Mouse (Mus musculus) hindbrain, embryonic 14.5 days (tissue): ENCODE results near the gene Zfp949. TPM values are rescaled to one million over a fixed set of nuclear protein-coding genes. Genes with fewer than 3 reads are reported as not detected.

Experiments
- ATAC-seq: fragments of 200-750 bp; cut with Nextera tagmentation; 2 replicates; pipeline ENCODE4 v1.8.0; 2017; ENCODE audit warnings: moderate number of reproducible peaks, mild to moderate bottlenecking, moderate TSS enrichment, moderate library complexity; ENCODE audit not compliant: low FRiP score
- DNase-seq: peaks from one replicate; pipeline ENCODE4 v3.0.0-alpha.2; 2015; ENCODE audit warnings: low spot score
- H3K27ac ChIP-seq: fragments of 300-500 bp; sonication (generic); 2 replicates; pipeline ENCODE4 v1.5.1; 2014; ENCODE audit warnings: mild to moderate bottlenecking, moderate library complexity
- H3K27me3 ChIP-seq: fragments of 300-500 bp; sonication (generic); 2 replicates; pipeline ENCODE4 v1.6.1; 2014; ENCODE audit warnings: mild to moderate bottlenecking, low read length, mixed read lengths; ENCODE audit not compliant: control insufficient read depth, insufficient read depth
- H3K36me3 ChIP-seq: fragments of 300-500 bp; sonication (generic); replicated peaks from 2 replicates; pipeline ENCODE4 v1.6.1; 2014; ENCODE audit not compliant: control insufficient read depth, insufficient read depth
- H3K4me1 ChIP-seq: fragments of 300-500 bp; sonication (generic); replicated peaks from 2 replicates; pipeline ENCODE4 v1.6.1; 2014; ENCODE audit warnings: antibody characterized with exemption, low read length, mixed read lengths; ENCODE audit not compliant: control insufficient read depth, insufficient read depth
- H3K4me2 ChIP-seq: fragments of 300-500 bp; sonication (generic); replicated peaks from 2 replicates; pipeline ENCODE4 v1.6.1; 2014; ENCODE audit warnings: mild to moderate bottlenecking, moderate library complexity
- H3K4me3 ChIP-seq: fragments of 300-500 bp; sonication (generic); replicated peaks from 2 replicates; pipeline ENCODE4 v1.5.1; 2014; ENCODE audit warnings: mild to moderate bottlenecking, low read length
- H3K9ac ChIP-seq: fragments of 300-500 bp; sonication (generic); 2 replicates; pipeline ENCODE4 v1.6.1; 2014
- H3K9me3 ChIP-seq: fragments of 300-500 bp; sonication (generic); 2 replicates; pipeline ENCODE4 v1.6.1; 2016; ENCODE audit warnings: low read length; ENCODE audit not compliant: control insufficient read depth
- WGBS: fragments of 180-500 bp; shearing (Covaris S2); extraction: QIAGEN DNeasy Blood & Tissue Kit; methylation state at CpG from one replicate; pipeline ENCODE4 v1.1.7; 2014; 5-methylcytosine and 5-hydroxymethylcytosine counted together
- polyA plus RNA-seq: library from polyadenylated mRNA; unstranded; fragments of >200 nt; fragmentation: Nextera tagmentation; extraction: Ambion mirVana; gene quantifications from 2 replicates; pipeline ENCODE4 v1.2.1, GENCODE M21; 2014

Gene Zfp949
- polyA plus RNA-seq, 1 experiment from 2014 or later: 16.9 TPM

DNA sequence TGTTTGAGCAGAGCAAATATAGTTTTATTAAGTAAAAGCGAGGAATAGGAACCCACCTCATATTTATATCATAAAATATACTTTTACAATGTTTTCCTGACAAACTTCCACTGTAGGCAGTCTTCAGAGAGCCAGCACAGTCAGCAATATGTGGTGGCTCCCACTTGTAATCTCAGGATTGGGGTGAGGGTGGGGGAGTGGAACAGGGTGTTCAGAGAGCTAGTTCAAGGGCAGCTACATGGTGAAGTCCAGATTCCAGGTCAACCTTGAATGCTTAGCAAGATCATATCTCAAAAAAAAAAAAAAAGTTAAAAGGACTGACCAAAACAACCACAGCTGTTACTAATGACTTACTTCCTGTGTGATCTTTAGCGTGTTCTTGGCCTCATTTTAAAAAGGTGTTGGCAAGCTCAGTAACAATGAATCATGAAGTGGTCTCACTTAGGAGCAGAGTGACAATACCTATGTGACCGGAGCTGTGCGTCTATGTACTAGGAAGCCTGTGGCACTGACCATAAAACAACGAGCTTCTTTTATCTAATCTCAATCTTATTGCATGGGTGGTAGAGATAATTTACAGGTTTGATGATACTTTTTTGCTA, 17.7 kb upstream of the Zfp949 start:
- WGBS: 89% methylated on average over 5 of the region's 5 CpGs
- Histone ChIP-seq H3K4me2 (no peak overlapping the region), H3K4me1 (no peaks in the 10 kb centered on the region), H3K27me3 (no peaks in the 10 kb centered on the region), H3K9me3 (no peaks in the 10 kb centered on the region), H3K4me3 (no peak overlapping the region), H3K9ac (no peak overlapping the region), H3K36me3 (no peaks in the 10 kb centered on the region), H3K27ac (no peak overlapping the region)
- ATAC-seq (no peak), DNase-seq (no peak)

DNA sequence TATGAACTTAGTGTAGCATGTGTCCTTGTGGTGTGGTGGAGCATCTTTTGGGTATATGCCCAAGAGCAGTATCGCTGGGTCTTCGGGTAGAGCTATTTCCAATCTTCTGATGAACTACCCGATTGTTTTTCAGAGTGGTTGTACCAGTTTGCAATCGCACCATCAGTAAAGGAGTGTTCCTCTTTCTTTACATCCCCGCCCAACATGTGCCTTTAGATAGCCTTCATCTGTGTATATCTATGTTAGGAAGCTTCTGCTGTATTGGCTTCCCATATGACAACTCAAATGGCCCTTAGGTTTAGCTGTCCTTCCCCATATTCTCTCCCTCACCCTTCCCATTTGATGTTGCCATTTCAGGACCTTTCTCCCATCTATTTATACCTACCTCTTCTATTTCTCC, 13.7 kb upstream of the Zfp949 start:
- no peak overlapping the region for H3K9ac ChIP-seq
- 93% methylated on average over 5 of the region's 5 CpGs for WGBS

DNA sequence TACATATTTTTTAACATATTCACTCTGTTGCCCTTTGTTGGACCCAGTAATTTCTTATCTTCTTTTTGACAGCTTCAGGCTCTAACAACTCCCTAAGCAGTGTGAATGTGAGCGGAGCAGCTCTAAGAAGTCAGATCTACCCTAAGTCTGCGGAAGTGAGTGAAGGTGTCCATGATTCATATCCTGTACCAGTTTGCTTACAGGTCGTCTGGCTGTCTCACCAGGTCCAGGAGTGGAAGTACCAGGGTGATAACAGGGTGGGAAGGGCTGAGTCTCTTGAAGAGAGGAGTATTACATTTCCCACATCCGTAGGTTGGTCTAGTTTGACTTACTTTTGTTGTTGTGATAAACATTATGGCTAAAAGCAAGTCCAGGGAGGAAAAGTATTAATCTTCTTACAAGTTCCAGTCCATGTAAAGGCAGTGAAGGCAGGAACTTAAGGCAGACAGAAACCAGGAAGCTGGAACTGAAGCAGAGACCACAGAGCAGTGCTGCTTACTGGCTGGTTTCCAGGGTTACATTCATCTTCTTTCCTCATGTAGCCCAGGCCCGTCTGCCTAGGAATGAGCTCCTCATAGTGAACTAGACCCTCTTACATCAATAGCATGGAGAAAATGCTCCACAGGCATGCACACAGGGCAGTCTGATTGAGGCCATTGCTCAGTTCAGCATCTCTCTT, 8.1 kb upstream of the Zfp949 start:
- H3K4me1 ChIP-seq: no peaks in the 10 kb centered on the region
- no peak overlapping the region for H3K4me3 ChIP-seq
- no peak overlapping the region for H3K27ac ChIP-seq
- H3K4me2 ChIP-seq: no peak overlapping the region
- H3K9me3 ChIP-seq: no peaks in the 10 kb centered on the region
- DNase-seq (no peak), ATAC-seq (no peak)
- H3K9ac ChIP-seq: no peak overlapping the region
- H3K27me3 ChIP-seq: no peaks in the 10 kb centered on the region
- 75% methylated on average over 5 of the region's 5 CpGs for WGBS
- no peaks in the 10 kb centered on the region for H3K36me3 ChIP-seq

More for the DNA sequence above, 13.7 kb upstream of the Zfp949 start:
- no peak overlapping the region for H3K4me2 ChIP-seq
- H3K36me3 ChIP-seq: no peaks in the 10 kb centered on the region
- DNase-seq (no peak), ATAC-seq (no peak)
- no peak overlapping the region for H3K4me3 ChIP-seq
- H3K27me3 ChIP-seq: no peaks in the 10 kb centered on the region
- H3K9me3 ChIP-seq: no peaks in the 10 kb centered on the region
- no peak overlapping the region for H3K27ac ChIP-seq
- no peaks in the 10 kb centered on the region for H3K4me1 ChIP-seq

- DNase-seq (peak; percentile 72), ATAC-seq (peak; percentile 22; the same call in 1 of the 2 replicates)
- 24% methylated on average over 2 of the region's 2 CpGs for WGBS
- Histone ChIP-seq H3K4me3 (no peak overlapping the region), H3K9ac (no peak overlapping the region), H3K27me3 (no peaks in the 10 kb centered on the region), H3K36me3 (no peaks in the 10 kb centered on the region), H3K27ac (no peak overlapping the region), H3K9me3 (no peaks in the 10 kb centered on the region), H3K4me2 (no peak overlapping the region), H3K4me1 (no peaks in the 10 kb centered on the region)
Measured at GRCm38 (mm10) chr9:88542816-88543215, 5.0 kb upstream of the Zfp949 start.

- H3K27me3 ChIP-seq: no peaks in the 10 kb centered on the region
- H3K9ac ChIP-seq: no peak overlapping the region
- no peak overlapping the region for H3K4me3 ChIP-seq
- H3K4me2 ChIP-seq: no peak overlapping the region
- ATAC-seq (no peak), DNase-seq (peak; percentile 69)
- 29% methylated on average over 3 of the region's 3 CpGs for WGBS
- H3K27ac ChIP-seq: no peak overlapping the region
- peaks cover 16% of the 10 kb centered on the region for H3K4me1 ChIP-seq
- no peaks in the 10 kb centered on the region for H3K9me3 ChIP-seq
- H3K36me3 ChIP-seq: no peaks in the 10 kb centered on the region
Measured at GRCm38 (mm10) chr9:88545534-88545933, 2.3 kb upstream of the Zfp949 start.

DNA sequence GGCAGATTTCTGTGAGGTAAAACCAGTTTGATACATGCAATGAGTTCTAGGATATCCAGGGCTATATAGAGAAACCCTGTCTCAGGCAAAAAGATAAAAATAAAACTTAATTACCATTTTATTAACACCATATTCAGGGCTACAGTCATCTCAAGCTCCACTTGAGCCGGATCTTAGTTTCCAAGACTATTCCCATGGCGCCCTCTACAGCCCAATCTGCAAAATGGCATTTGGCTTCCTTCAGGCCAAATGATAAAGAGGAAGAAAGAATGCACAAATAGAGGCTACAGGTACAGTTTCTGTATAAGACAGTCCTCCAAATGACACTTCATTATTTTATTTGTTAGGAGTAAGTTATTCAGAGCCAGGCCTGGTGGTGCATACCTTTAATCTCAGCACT, 1.7 kb upstream of the Zfp949 start:
- 5% methylated on average over 2 of the region's 2 CpGs for WGBS
- H3K4me3 ChIP-seq: no peak overlapping the region
- H3K27ac ChIP-seq: no peak overlapping the region
- 0 out of 2 replicates have a peak, but pooled peaks cover 1% of the 10 kb centered on the region for H3K36me3 ChIP-seq
- H3K27me3 ChIP-seq: no peaks in the 10 kb centered on the region
- H3K9ac ChIP-seq: no peak overlapping the region
- peak; percentile 69 for DNase-seq
- H3K4me1 ChIP-seq: peaks cover 22% of the 10 kb centered on the region
- no peak overlapping the region for H3K4me2 ChIP-seq
- H3K9me3 ChIP-seq: no peaks in the 10 kb centered on the region
- no peak for ATAC-seq

DNA sequence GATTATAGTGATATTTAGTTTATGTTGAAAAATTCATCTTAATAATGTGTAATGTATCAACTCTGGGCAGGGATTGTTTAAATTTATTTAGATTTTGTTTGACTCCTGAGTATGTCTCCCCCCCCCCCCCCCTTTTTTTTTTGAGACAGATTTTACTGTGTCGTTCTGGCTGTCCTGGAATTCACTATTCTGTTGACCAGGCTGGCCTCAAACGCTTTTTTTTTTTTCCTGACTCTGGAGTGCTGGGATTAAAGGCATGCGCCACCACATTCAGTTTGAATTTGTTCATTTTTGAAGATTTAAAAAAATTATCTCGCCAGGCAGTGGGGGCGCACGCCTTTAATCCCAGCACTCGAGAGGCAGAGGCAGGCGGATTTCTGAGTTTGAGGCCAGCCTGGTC, 1.2 kb upstream of the Zfp949 start:
- 0 out of 2 replicates have a peak, but pooled peaks cover 5% of the 10 kb centered on the region for H3K36me3 ChIP-seq
- no peak overlapping the region for H3K4me3 ChIP-seq
- no peak overlapping the region for H3K9ac ChIP-seq
- H3K4me1 ChIP-seq: peaks cover 24% of the 10 kb centered on the region
- H3K4me2 ChIP-seq: no peak overlapping the region
- no peak overlapping the region for H3K27ac ChIP-seq
- ATAC-seq: no peak
- no peak for DNase-seq
- WGBS: 66% methylated on average over 8 of the region's 8 CpGs
- no peaks in the 10 kb centered on the region for H3K9me3 ChIP-seq
- H3K27me3 ChIP-seq: no peaks in the 10 kb centered on the region

- WGBS: 26% methylated on average over 7 of the region's 7 CpGs
- peak; percentile 60 for DNase-seq
- H3K36me3 ChIP-seq: 0 out of 2 replicates have a peak, but pooled peaks cover 11% of the 10 kb centered on the region
- no peaks in the 10 kb centered on the region for H3K9me3 ChIP-seq
- H3K9ac ChIP-seq: peak overlapping the region; percentile 81
- H3K4me3 ChIP-seq: peak overlapping the region; percentile 69
- no peaks in the 10 kb centered on the region for H3K27me3 ChIP-seq
- peak; percentile 43 for ATAC-seq
- peak overlapping the region; percentile 79 for H3K4me2 ChIP-seq
- peaks cover 24% of the 10 kb centered on the region for H3K4me1 ChIP-seq
- no peak overlapping the region for H3K27ac ChIP-seq
Measured at GRCm38 (mm10) chr9:88547270-88547669, 550 bp upstream of the Zfp949 start.

GRCm38 (mm10) chr9:88548614-88548945, 760 bp downstream of the Zfp949 start:
- Histone ChIP-seq H3K9ac (peak overlapping the region; percentile 81), H3K27me3 (no peaks in the 10 kb centered on the region), H3K27ac (peak overlapping the region; percentile 89), H3K4me2 (peak overlapping the region; percentile 79), H3K4me1 (peaks cover 24% of the 10 kb centered on the region), H3K4me3 (peak overlapping the region; percentile 69), H3K9me3 (no peaks in the 10 kb centered on the region), H3K36me3 (peaks cover 17% of the 10 kb centered on the region)
- WGBS: 5% methylated on average over 8 of the region's 8 CpGs
- ATAC-seq (no peak), DNase-seq (no peak)
